Mouse (Mus musculus) heart, embryonic 10.5 days (tissue): Measurements from ENCODE around the gene E130308A19Rik. TPM values are rescaled to one million over a fixed set of nuclear protein-coding genes. Genes with fewer than 3 reads are reported as not detected.

Experiments
- DNase-seq: peaks from one replicate; pipeline ENCODE4 v3.0.0-alpha.2; 2017; ENCODE audit warnings: low spot score
- H3K27ac ChIP-seq: fragments of 300-500 bp; sonication (generic); 2 replicates; pipeline ENCODE4 v1.5.1; 2016; ENCODE audit warnings: mild to moderate bottlenecking
- H3K27me3 ChIP-seq: fragments of 300-500 bp; sonication (generic); 2 replicates; pipeline ENCODE4 v1.6.1; 2016; ENCODE audit warnings: mild to moderate bottlenecking; ENCODE audit not compliant: poor library complexity, insufficient read depth, severe bottlenecking
- H3K36me3 ChIP-seq: fragments of 300-500 bp; sonication (generic); 2 replicates; pipeline ENCODE4 v1.6.1; 2016; ENCODE audit warnings: mild to moderate bottlenecking, moderate library complexity
- H3K4me1 ChIP-seq: fragments of 300-500 bp; sonication (generic); 2 replicates; pipeline ENCODE4 v1.6.1; 2016; ENCODE audit warnings: mild to moderate bottlenecking
- H3K4me3 ChIP-seq: fragments of 300-500 bp; sonication (generic); 2 replicates; pipeline ENCODE4 v1.5.1; 2016; ENCODE audit warnings: mild to moderate bottlenecking, moderate library complexity
- H3K9me3 ChIP-seq: fragments of 300-500 bp; sonication (generic); 2 replicates; pipeline ENCODE4 v1.6.1; 2016; ENCODE audit warnings: mild to moderate bottlenecking, moderate library complexity
- WGBS: fragments of 180-500 bp; shearing (Covaris S2); methylation state at CpG from one replicate; pipeline ENCODE4 v1.1.7; 2016; 5-methylcytosine and 5-hydroxymethylcytosine counted together
- polyA plus RNA-seq: library from polyadenylated mRNA; unstranded; fragments of >200 nt; fragmentation: Nextera tagmentation; extraction: Ambion mirVana; gene quantifications from 2 replicates; pipeline ENCODE4 v1.2.1, GENCODE M21; 2016

Gene E130308A19Rik
- polyA plus RNA-seq, 1 experiment from 2014 or later = 37.3 TPM

DNA sequence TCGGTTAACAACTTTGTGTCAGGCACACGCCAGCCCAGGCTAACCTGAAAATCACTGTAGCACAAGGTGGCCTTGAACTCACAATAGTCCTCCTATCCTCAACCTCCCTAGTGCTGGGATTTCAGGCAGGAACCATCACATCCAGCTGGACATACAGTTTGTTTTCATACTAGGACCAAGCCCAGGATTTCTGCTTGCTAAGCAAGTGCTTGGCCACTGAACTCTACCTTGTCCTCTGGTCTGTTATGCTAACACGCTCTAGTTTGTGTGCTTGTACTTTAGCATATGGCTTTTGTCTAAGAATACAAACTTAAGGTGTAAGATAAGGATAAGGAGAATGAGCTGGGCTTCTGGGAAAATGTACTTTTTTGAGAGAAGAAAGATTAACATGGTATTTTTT is 18.4 kb downstream of the E130308A19Rik start:
- Histone ChIP-seq H3K4me3 (no peak overlapping the region), H3K27ac (no peak overlapping the region), H3K36me3 (no peaks in the 10 kb centered on the region), H3K9me3 (no peaks in the 10 kb centered on the region), H3K4me1 (peaks cover 48% of the 10 kb centered on the region), H3K27me3 (no peaks in the 10 kb centered on the region)
- WGBS = 76% methylated on average over 3 of the region's 3 CpGs
- DNase-seq = peak; percentile 20

DNA sequence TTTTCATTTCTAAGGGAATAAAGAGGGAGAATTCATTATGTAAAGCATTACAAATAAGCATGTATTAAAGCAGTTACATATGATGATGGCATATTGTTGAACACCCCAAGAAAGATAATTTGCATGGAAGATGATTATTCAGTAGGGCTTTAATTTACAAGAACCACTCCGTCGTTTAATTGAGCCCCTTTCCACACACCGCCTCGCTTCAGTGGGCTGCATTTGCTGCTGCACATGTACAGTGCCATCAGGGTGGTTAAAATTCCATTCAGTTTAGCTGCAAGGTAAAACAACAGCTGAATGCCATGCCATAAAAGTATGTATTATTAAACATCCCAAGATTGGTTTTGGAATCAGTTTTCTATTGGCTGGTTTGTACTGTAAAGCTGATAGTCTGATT is 19.0 kb downstream of the E130308A19Rik start:
- H3K36me3 ChIP-seq = no peaks in the 10 kb centered on the region
- WGBS = 91% methylated on average over 4 of the region's 4 CpGs
- no peak overlapping the region for H3K4me3 ChIP-seq
- no peaks in the 10 kb centered on the region for H3K9me3 ChIP-seq
- H3K27ac ChIP-seq = no peak overlapping the region
- peak; percentile 24 for DNase-seq
- H3K4me1 ChIP-seq = peaks cover 43% of the 10 kb centered on the region
- no peaks in the 10 kb centered on the region for H3K27me3 ChIP-seq

DNA sequence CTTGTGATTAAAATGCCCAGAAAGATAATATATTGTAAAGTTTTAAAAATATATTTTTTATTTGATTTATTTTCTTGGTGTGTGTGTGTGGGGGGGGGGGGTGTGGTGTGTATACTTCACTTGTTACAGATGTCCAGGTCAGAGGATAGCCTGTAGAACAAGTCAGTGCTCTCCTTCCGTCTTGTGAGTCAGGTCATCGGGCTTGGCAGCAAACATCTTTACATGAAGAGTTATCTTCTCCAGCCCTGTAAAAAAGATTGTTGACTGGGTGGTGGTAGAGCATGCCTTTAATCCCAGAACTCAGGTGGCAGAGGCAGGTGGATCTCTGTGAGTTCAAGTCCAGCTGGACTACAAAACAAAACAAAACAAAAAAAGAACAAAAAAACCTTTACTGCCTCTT is 19.6 kb downstream of the E130308A19Rik start:
- Histone ChIP-seq H3K4me3 (no peak overlapping the region), H3K36me3 (no peaks in the 10 kb centered on the region), H3K9me3 (no peaks in the 10 kb centered on the region), H3K27ac (no peak overlapping the region), H3K27me3 (no peaks in the 10 kb centered on the region), H3K4me1 (peaks cover 37% of the 10 kb centered on the region)
- DNase-seq = peak; percentile 64
- WGBS = 92% methylated on average over 2 of the region's 2 CpGs

DNA sequence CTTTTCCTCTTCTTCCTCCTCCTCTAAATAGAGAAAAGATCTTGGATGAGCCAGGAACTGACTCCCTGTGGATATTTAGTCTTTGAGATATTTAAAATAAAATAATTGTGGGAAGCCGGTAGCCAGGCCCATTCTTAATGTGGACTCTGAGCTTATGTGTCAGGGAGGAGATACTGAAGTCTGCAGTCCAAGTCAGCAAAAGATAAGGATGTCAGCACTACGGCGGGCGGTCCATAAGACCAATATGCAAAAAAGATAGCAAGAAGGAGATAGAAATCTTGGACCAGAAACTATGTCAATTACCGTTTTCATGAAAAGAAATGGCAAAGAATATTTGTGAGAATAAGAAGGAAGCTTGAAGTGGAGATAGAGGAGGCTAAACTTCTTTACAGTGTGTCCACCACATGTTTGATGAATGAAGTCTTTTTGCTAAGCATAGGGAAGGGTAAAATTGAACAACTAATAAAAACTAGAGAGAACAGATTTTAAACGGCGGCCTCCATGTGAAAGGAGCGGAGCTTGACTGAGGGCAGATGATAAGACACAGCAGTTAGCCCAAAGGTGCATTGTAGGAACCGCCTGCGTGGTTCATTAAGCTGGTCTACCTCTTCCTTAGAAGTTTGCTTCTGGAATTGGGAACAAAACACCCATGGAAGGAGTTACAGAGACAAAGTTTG is 20.1 kb downstream of the E130308A19Rik start:
- H3K9me3 ChIP-seq = no peaks in the 10 kb centered on the region
- H3K36me3 ChIP-seq = no peaks in the 10 kb centered on the region
- no peak overlapping the region for H3K4me3 ChIP-seq
- 51% methylated on average over 10 of the region's 10 CpGs for WGBS
- H3K27me3 ChIP-seq = no peaks in the 10 kb centered on the region
- H3K4me1 ChIP-seq = peaks cover 34% of the 10 kb centered on the region
- H3K27ac ChIP-seq = no peak overlapping the region
- DNase-seq = peak; percentile 61

DNA sequence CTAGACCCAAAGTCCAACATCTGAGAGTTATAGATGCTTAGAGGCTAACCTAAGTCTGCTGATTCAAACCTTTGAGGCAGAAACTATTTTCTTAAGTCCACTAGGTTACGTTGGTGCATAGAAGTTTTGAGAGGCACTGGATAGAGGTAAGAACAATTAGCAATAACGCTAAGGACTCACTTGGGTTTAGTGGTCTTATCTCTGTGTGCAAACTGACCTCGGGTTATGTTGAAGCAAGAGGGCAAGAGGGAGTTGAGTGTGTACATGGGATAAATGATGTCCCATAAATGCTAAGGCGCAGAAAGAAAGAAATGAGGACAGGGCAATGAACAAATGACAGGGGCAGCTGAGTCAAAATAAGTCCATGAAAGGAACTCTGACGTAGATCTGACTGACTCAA is 23.1 kb downstream of the E130308A19Rik start:
- Histone ChIP-seq H3K36me3 (no peaks in the 10 kb centered on the region), H3K4me1 (peaks cover 23% of the 10 kb centered on the region; the same call in 1 of the 2 replicates), H3K27me3 (no peaks in the 10 kb centered on the region), H3K27ac (no peak overlapping the region), H3K9me3 (no peaks in the 10 kb centered on the region), H3K4me3 (no peak overlapping the region)
- 74% methylated on average over 5 of the region's 5 CpGs for WGBS
- DNase-seq = peak; percentile 19

DNA sequence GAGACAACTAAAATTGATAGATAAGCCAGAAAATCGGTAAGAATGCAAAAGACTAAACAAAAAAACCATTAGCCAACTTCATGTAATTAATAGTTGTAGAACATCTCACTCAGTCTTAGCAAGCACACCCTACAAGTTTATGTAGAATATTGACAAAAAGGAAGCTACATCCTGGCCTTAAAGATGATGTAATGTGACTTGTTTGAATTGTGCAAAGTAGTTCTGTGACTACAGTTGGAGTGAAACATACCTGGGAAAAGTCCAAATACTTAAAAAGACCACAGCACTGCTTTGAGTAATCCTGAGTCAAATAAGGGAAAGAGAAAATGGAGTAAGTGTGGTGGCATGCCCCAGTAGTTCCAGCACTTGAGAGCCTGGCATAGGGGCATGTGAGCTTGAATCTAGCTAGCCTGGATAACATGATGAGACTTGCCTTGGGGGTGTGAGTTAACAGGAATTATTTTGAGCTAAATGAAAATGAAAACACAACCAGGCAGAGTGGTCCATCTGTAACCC is 26.2 kb downstream of the E130308A19Rik start:
- H3K36me3 ChIP-seq = no peaks in the 10 kb centered on the region
- DNase-seq = no peak
- WGBS = 87% methylated on average over 1 of the region's 1 CpGs
- H3K4me3 ChIP-seq = no peak overlapping the region
- H3K27ac ChIP-seq = no peak overlapping the region
- 0 out of 2 replicates have a peak, but pooled peaks cover 11% of the 10 kb centered on the region for H3K4me1 ChIP-seq
- H3K9me3 ChIP-seq = no peaks in the 10 kb centered on the region
- no peaks in the 10 kb centered on the region for H3K27me3 ChIP-seq

DNA sequence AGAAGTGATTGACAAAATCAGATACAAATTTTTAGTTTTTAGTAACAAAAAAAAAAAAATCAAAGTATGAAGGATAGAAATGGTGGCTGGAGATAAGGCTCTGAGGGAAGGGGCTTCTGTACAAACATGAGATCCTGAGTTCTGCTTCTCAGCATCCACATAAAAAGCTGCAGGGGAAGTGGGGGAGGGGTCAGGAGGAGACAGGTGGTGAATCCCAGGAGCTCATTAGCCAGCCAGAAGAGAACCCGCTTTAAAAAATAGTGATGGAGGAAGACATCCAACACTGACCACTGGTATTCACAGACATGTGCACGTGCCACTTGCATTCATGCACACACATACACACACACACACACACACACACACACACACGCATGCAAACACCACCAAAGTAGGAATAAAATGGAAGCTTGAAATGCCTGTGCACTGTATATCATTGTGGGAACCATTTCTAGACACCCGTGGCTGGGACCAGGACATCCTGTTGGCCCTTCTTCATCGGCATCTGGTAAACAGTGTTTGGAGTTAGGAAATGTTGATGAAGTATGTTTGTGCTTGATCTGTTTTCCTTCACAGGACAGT is 30.1 kb downstream of the E130308A19Rik start:
- Histone ChIP-seq H3K36me3 (no peaks in the 10 kb centered on the region), H3K4me1 (0 out of 2 replicates have a peak, but pooled peaks cover 4% of the 10 kb centered on the region), H3K4me3 (no peak overlapping the region), H3K9me3 (no peaks in the 10 kb centered on the region), H3K27ac (no peak overlapping the region), H3K27me3 (no peaks in the 10 kb centered on the region)
- 74% methylated on average over 5 of the region's 5 CpGs for WGBS
- DNase-seq = no peak

DNA sequence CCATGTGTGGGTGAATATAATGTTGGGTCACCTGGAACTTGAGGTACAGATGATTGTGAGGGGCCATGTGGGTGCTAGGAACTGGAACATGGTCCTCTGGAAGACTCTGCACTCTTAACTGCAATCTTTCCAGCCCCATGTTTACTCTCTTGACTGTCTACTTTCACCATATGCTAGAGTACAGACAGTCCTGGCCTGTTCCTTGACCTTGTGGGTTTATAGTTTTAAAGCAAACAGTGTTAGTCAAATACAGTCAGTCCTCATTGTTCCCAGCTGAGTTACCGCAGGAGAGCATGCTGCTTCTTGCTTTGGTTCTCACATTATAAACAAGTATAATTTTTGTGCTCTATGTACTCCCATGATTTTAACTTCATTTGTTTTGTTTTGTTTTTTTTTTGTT is 36.2 kb downstream of the E130308A19Rik start:
- peaks cover 10% of the 10 kb centered on the region for H3K4me1 ChIP-seq
- no peaks in the 10 kb centered on the region for H3K9me3 ChIP-seq
- no peak overlapping the region for H3K27ac ChIP-seq
- no peak overlapping the region for H3K4me3 ChIP-seq
- DNase-seq = no peak
- no peaks in the 10 kb centered on the region for H3K27me3 ChIP-seq
- 98% methylated on average over 1 of the region's 1 CpGs for WGBS
- H3K36me3 ChIP-seq = peaks cover 16% of the 10 kb centered on the region; the same call in 1 of the 2 replicates

DNA sequence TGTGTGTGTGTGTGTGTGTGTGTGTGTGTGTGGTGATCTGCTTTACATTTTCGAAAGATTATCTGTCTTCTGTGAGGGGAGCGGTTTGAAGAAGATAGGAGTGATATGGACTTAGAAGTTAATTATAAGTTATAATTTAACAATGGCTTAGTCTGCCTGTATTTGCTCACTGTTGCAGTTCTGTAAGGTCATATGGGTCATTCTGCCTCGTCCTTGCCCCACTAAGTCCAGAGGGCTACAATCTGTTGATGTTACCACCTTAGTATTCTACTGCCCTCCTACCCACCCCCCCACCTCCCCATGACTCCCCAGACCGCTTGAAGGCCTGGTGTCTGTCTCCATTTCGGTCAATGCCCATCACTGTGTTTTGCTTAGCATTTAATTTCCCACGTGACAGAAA is 37.4 kb downstream of the E130308A19Rik start:
- H3K36me3 ChIP-seq = peaks cover 16% of the 10 kb centered on the region; the same call in 1 of the 2 replicates
- peaks cover 20% of the 10 kb centered on the region for H3K4me1 ChIP-seq
- no peaks in the 10 kb centered on the region for H3K9me3 ChIP-seq
- no peak overlapping the region for H3K4me3 ChIP-seq
- WGBS = 86% methylated on average over 6 of the region's 6 CpGs
- no peak overlapping the region for H3K27ac ChIP-seq
- no peaks in the 10 kb centered on the region for H3K27me3 ChIP-seq
- DNase-seq = no peak

DNA sequence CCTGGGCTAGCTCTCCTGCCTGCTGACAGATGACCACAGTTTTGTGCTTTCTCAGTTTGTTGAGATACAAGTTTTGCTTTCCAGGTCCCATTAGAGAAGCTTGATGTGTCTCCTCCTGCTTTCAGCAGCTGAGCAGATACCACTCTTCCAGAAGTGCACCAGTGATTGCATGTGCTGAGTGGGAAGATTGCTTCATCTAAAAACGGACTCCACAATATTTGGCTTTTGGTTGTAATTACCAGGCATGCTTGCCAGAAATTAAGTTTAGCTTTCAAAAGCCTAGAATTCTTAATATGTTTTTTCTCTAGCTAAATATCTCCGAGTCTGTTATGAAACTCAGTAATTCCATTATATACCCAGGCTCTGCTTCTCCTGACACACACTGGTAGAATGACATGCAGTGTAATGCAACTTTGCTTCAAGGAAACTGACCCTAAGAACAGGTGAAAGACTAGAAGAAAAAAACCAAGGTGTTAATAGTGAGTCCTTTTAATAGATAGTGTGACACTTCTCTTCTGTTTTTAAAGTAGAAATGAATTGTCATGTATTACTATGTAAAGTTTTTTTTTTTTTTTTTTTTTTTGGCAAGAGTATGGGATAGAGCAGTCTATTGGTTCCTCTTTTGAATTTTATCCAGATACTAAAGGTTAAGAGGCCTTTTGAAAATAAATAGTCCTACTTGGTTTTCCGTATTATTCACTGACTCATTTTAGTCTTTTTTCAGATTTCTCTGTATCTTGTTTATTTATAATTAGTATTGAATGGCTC is 40.7 kb downstream of the E130308A19Rik start:
- H3K9me3 ChIP-seq = no peaks in the 10 kb centered on the region
- no peak overlapping the region for H3K4me3 ChIP-seq
- H3K27me3 ChIP-seq = no peaks in the 10 kb centered on the region
- no peak for DNase-seq
- no peak overlapping the region for H3K27ac ChIP-seq
- H3K4me1 ChIP-seq = peaks cover 29% of the 10 kb centered on the region
- 0 out of 2 replicates have a peak, but pooled peaks cover 11% of the 10 kb centered on the region for H3K36me3 ChIP-seq
- 62% methylated on average over 3 of the region's 3 CpGs for WGBS

DNA sequence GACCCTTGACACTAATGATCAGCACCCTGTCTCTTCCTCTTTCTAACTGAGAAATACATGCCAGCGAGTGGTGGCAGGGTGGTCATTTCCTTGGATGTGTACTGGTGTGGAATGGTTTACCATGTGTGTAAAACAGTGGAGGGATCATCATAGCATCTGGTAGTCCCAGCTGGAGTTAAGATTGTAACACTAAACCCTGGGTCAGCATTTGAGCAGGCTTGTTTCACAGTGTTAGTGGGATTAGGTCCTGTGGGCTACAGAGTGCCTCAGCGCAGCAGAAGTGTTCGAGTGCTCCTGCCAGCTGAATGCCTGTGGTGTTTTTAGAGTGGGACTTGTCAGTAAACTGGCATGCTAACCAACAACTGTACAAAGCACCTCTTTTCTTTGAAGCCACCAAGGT is 42.0 kb downstream of the E130308A19Rik start:
- 0 out of 2 replicates have a peak, but pooled peaks cover under 1% of the 10 kb centered on the region for H3K36me3 ChIP-seq
- H3K4me1 ChIP-seq = peaks cover 29% of the 10 kb centered on the region
- no peaks in the 10 kb centered on the region for H3K27me3 ChIP-seq
- no peak overlapping the region for H3K4me3 ChIP-seq
- H3K27ac ChIP-seq = no peak overlapping the region
- DNase-seq = no peak
- H3K9me3 ChIP-seq = no peaks in the 10 kb centered on the region
- 77% methylated on average over 3 of the region's 3 CpGs for WGBS

DNA sequence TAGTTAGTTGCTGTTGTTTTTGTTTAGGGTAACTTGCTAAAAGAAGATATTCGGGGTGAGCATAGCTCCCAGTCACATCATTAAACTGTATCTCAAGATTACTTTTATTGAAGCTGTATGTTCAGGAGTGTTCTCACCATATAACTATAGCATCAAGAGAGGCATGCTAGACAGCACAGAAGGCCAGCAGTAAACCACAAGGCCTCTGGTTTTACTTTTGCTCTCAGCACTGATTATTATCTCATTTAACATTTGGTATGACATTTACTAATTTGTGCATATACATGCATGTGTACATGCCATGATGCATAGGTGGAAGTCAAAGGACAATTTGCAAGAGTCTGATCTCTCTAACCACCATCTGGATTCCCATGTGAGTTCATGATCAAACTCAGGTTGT is 43.1 kb downstream of the E130308A19Rik start:
- Histone ChIP-seq H3K4me3 (no peak overlapping the region), H3K27me3 (no peaks in the 10 kb centered on the region), H3K4me1 (peaks cover 29% of the 10 kb centered on the region), H3K27ac (no peak overlapping the region), H3K9me3 (no peaks in the 10 kb centered on the region), H3K36me3 (no peaks in the 10 kb centered on the region)
- WGBS = 88% methylated on average over 1 of the region's 1 CpGs
- DNase-seq = no peak

DNA sequence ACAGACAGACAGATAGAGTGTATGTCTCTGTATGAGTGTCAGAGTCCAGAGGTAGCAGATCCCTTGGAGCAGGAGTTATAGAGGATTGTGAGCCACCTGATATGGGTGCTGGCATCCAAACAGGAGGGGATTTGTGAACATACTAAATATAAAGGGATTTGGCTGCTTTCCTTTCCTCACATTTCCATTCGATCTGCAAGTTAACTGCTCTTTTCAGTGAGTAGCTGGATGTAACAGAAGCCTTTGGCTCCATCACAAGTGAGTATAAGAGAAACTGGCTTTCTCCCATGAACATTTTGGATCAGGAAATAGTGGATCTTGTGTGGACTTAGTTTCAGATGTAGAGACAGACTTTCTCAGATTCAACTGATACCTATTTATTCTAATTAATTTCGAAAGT is 44.0 kb downstream of the E130308A19Rik start:
- 82% methylated on average over 2 of the region's 2 CpGs for WGBS
- H3K27me3 ChIP-seq = no peaks in the 10 kb centered on the region

More for the DNA sequence above, 44.0 kb downstream of the E130308A19Rik start:
- Histone ChIP-seq H3K9me3 (no peaks in the 10 kb centered on the region), H3K4me1 (peaks cover 32% of the 10 kb centered on the region), H3K27ac (no peak overlapping the region), H3K4me3 (no peak overlapping the region), H3K36me3 (no peaks in the 10 kb centered on the region)
- no peak for DNase-seq
